Mouse (Mus musculus): Measurements from ENCODE around the gene Lingo2. TPM values are rescaled to one million over a fixed set of nuclear protein-coding genes. Genes with fewer than 3 reads are reported as not detected.

Lingo2 gene
- total RNA-seq, 2 experiments from 2014 or later: not detected

DNA sequence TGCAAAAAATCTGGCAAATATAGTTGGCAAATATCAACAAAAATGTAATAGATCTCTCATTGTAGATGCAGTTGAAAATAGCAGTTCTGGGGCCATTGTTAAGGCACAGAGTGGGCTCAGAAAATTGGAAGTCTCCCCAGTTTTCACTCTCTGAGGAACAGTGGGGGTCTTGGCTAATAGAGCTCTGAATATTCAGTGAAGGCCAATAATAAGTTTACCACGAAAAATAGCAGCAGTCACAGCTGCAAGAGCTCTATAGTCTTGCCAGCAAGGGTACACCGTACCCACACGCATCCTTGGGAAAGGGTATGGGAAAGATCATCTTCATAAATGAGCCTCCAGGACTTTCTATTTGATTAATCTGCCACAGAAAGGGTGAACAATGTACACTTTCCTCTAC is 375.3 kb downstream of the Lingo2 start:
- DNase-seq (ENCODE audit: low spot score): no peak
- intact Hi-C loops (cut with DNase I): no loop called here

DNA sequence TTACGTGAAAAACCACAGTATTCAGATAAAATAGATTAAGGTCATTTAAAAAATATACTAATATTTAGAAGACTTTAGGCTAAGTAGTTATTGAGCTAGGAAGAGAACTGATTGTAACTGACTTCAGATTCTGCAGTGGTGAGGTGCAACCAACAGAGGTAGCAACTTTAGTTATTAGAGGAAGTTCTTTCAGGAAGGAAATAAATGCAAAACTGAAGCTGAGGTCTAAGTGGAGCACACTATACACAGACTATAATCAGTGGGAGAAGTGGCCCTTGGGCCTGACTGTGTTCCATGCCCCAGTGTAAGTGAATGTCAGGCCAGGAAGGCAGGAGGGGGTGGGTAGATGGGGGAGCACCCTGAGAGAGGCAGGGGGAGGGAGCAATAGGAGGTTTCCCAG is 385.0 kb downstream of the Lingo2 start:
- intact Hi-C loops (cut with DNase I): no loop called here
- DNase-seq (ENCODE audit: low spot score): no peak

GRCm38 (mm10) chr4:36560997-36561396 is 390.6 kb downstream of the Lingo2 start:
- intact Hi-C loops (cut with DNase I): no loop called here

GRCm38 (mm10) chr4:36540664-36541360 is 410.7 kb downstream of the Lingo2 start:
- DNase-seq (ENCODE audit: low spot score): no peak

More at GRCm38 (mm10) chr4:36560997-36561396, 390.6 kb downstream of the Lingo2 start:
- no peak for DNase-seq (ENCODE audit: low spot score)

DNA sequence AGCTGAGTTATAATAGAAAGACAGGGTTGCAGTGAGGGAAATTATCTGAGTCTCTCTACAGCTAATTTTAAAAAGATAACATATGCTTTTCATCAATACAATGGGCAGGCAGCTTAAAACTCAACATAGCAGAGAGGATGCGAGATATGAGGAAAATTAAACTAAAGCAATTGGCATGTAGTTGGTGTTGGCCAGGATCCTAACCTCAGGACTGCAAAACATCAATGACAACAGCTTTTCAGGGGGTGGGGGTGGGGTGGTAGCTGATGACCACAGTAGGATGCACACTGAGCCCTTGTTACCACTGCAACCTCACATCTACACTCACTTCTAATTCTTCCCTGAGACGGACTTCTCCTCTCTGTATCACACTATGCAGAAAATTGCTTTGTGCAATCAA is 417.7 kb downstream of the Lingo2 start:
- DNase-seq (ENCODE audit: low spot score): no peak
- intact Hi-C loops (cut with DNase I): no loop called here

More at GRCm38 (mm10) chr4:36540664-36541360, 410.7 kb downstream of the Lingo2 start:
- intact Hi-C loops (cut with DNase I): no loop called here

DNA sequence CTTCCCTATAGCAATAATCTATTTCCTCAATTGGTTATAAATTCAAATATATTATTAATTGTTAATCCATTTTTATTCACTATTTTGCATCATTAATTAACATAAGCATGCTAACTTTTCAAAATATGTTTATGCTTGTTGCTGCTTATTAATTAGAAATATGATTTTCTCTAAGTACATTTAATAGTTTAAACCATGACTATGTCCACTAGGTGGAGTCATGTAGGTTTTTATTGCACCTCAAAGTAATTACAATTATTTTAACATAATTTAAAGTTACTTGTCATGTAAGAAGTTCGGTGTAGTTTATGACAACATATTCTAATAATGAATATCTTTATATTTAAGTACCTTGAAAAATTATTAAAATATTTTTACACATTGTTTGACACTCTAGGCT is 461.3 kb downstream of the Lingo2 start:
- no peak for DNase-seq (ENCODE audit: low spot score)
- intact Hi-C loops (cut with DNase I): no loop called here

DNA sequence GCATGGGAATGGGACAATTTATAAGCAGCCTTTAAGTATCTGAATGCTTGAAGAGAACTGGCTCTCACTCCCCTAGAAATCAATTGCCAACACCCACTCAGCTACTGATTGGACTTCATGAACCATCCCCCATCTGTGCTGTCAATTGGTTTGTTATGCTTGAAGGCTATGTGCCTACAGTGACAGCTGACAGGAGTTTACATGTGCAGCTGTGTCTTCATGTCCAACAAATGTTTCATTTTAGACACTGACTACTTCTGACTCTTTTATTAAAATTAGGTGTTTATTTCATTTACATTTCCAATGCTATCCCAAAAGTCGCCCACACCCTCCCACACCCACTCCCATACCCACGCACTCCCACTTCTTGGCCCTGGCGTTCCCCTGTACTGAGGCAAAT is 516.3 kb downstream of the Lingo2 start:
- intact Hi-C loops (cut with DNase I): no loop called here
- no peak for DNase-seq (ENCODE audit: low spot score)

DNA sequence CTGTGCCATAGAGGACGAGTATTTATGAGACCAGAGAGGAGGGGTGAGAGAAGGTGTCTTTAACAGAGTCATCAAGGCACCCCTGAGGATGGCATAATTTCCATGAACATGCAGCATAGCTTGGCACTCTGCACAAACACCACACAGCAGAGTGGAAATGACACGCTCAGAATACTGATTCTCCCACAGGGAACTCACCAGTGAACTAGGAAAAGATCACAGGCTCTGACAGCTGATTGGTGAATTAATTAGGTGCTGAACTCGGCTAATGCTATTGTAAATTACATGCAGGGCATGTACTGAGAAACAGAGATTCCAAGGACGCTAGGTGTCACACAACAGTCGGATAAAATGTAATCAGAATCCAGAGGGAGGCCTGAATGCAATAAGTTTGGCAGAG is 525.4 kb downstream of the Lingo2 start:
- intact Hi-C loops (cut with DNase I): no loop called here
- DNase-seq (ENCODE audit: low spot score): no peak

DNA sequence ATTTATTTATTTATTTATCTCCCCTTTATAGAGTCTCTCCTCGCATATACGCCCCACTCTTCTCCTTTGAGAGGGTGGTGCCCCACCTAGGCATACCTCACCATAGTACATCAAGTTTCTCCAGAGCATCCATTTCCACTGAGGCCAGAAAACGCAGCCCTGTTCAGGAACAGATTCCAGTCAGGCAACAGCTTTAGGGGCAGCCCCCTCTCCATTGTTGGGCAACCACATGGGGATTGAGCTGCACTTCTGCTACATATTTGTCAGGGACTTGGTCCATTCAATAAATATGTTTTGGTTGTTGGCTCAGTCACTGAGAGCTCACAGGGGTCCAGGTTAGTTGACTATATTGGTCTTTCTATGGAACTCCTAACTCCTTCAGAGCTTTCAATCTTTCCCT is 544.2 kb downstream of the Lingo2 start:
- intact Hi-C loops (cut with DNase I): no loop called here
- no peak for DNase-seq (ENCODE audit: low spot score)

DNA sequence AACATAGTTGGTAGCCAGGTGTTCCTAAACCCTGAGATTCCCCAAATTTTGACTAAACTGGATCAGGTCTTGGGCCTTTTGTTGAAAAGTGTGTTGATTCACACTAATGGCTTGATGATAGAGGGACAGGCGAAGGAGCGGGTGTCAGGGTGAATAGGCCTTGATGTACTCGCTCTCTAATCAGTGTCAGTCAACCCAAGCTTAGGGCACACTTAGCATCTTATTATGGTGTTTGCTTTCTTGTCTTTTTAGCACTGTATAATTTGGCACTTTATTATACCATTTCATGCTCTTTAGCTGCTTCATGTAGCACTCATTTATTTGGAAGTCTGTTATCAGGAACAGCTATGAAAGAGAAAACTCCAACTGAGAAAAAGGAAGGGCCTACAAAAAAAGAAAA is 582.6 kb downstream of the Lingo2 start:
- no peak for DNase-seq (ENCODE audit: low spot score)
- intact Hi-C loops (cut with DNase I): no loop called here

GRCm38 (mm10) chr4:36354401-36354800 is 597.1 kb downstream of the Lingo2 start:
- intact Hi-C loops (cut with DNase I): no loop called here
- DNase-seq (ENCODE audit: low spot score): no peak

- DNase-seq (ENCODE audit: low spot score): no peak
- intact Hi-C loops (cut with DNase I): no loop called here
These were observed 619.8 kb downstream of the Lingo2 start for GRCm38 (mm10) chr4:36331741-36332140.

GRCm38 (mm10) chr4:36325603-36326002 is 625.9 kb downstream of the Lingo2 start:
- no peak for DNase-seq (ENCODE audit: low spot score)
- intact Hi-C loops (cut with DNase I): no loop called here

DNA sequence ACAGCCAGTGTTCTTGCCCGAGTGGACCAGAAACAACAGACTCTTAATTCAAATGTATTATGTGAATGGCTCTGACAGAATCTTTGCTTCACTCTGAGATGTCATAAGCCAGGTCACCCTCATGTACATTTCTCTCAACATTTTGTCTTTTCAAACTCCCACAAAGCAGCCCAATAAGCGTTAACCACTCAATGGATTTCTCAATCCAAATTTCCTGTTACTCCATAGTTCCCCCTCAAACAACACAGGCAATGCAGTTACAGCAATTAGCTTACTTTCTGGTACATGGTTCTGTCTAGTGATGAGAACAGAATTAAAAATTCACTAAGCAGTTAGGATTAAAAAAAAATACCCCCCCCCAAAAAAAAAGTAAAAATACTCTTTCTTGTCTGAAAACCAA is 638.5 kb downstream of the Lingo2 start:
- no peak for DNase-seq (ENCODE audit: low spot score)
- intact Hi-C loops (cut with DNase I): no loop called here

- intact Hi-C loops (cut with DNase I): no loop called here
- DNase-seq (ENCODE audit: low spot score): no peak
These were observed 640.1 kb downstream of the Lingo2 start for GRCm38 (mm10) chr4:36311431-36311830.

GRCm38 (mm10) chr4:36305228-36305627 is 646.3 kb downstream of the Lingo2 start:
- intact Hi-C loops (cut with DNase I): no loop called here
- no peak for DNase-seq (ENCODE audit: low spot score)

- no peak for DNase-seq (ENCODE audit: low spot score)
- intact Hi-C loops (cut with DNase I): no loop called here
These were observed 661.9 kb downstream of the Lingo2 start for GRCm38 (mm10) chr4:36289701-36290053.

DNA sequence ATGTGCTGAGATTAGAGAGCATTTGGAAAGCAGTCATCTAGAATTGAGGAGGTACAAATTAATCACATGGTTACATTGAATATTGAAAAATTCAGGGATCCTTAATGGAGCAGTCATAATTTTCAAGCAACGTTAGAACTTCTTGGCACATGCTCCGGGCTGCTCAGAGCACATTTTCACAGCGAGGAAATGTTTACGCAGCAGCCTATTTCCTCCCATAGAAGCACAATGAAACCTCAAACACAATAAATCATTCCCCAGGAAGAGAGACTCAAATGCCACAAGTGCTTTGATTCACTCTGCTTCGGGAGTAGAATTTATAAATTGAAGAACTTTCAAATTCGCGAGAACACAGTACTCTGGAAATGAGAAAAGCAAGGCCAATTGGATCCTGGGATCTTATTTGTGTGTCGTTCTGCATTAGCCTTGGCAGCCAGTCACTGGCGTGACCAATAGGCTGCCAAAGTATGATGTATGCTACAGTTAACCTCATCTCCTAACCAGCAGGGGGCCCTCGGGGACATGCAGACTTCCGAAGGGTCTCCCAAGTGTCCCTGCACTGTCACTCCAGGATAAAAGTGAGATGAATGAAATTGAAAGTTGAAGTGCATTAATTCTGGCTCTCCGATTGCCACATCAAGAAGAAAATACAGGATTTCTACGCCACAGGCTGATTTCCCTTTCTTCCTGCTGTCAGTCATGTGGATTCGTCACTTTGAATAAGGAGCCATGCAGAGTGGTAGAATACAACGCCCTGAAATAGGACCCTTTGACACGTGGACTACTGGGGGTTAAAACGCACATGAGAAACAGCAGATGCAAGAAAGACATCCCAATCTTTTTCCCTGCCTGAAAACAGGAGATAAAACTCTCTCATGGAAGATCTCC is 662.5 kb downstream of the Lingo2 start:
- DNase-seq (ENCODE audit: low spot score): no peak
- intact Hi-C loops (cut with DNase I): no loop called here

GRCm38 (mm10) chr4:36262436-36263169 is 688.9 kb downstream of the Lingo2 start:
- DNase-seq (ENCODE audit: low spot score): no peak
- intact Hi-C loops (cut with DNase I): no loop called here

DNA sequence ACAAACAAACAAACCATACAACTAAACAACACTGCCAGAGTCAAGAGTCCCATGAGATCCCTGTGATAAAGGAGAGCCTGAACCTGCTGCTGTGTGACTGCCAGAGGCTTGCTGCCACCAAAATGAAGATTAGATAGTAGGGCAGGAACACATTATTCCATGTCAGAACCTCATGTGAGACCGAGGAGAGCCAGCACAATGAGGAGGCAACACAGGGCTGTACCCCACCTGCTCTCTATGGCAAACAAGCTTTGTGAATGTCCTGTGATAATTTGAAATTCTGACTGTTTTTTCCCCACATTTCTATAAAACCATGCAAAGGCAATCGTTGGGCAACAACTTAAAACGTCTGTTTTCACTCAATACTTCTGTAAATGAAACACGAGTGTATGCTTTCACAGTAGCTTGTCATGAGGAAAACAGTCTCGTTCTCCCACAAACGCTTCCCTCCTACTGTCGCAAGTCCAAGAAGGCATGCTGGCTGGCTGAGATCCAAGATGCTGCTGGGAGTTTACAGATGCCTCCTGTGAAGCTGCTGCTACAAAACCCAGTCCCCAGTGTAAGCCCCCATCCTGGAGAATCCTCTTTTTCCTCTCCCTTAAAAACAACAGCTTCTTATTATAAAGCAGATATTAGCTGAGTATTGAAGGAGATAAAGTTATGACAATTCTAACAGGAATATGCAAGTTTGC is 765.2 kb downstream of the Lingo2 start:
- intact Hi-C loops (cut with DNase I): no loop called here
- DNase-seq (ENCODE audit: low spot score): no peak

All from heart, postnatal 25 days (tissue).